Mouse (Mus musculus): ENCODE data around the gene Zfp526.

DNA sequence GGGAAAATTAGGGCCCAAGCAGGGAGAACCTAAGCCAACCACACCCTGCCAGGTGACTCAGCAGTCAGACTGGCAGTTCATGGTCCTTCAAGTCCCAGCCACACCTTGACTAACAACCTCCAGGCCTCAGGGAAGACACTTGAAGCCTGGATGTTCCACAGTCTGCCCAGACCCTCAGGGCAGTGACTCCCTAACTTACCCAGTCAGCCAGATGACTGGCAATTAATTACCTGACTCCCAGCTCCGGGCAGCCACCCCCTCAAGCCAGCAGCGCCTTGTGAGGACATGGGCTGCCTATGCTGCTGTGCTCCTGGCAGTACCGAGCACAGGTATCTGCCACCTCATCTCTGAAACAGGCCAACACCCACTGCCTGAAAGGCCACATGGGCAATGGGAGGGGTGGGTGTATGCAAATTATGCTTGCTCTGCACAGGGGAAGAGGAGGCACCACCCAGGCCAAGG, 12.0 kb upstream of the Zfp526 start:
- TF ChIP-seq CTCF (IDR thresholded peaks at IDR 0.05; ENCODE audit: low read depth) (no peak), EP300 (IDR thresholded peaks at IDR 0.05; ENCODE audit: low read depth) (no peak)

Data from liver, postnatal 0 days (tissue).